Mouse (Mus musculus) thymus, adult 2 months (tissue): Measurements from ENCODE around the gene Fdx1l. TPM values are rescaled to one million over a fixed set of nuclear protein-coding genes. Genes with fewer than 3 reads are reported as not detected.

Experiments
- DNase-seq: peaks from one replicate; pipeline ENCODE4 v3.0.0; 2021
- H3K27ac ChIP-seq: fragments of 200-500 bp; 2 replicates; pipeline ENCODE4 v1.5.1; 2012; ENCODE audit warnings: low read length, control low read depth; ENCODE audit not compliant: control insufficient read depth, insufficient read depth
- H3K27me3 ChIP-seq: fragments of 200-500 bp; 2 replicates; pipeline ENCODE4 v1.6.1; 2012; ENCODE audit warnings: mild to moderate bottlenecking, low read length, moderate library complexity, mixed read lengths; ENCODE audit not compliant: control insufficient read depth, insufficient read depth
- H3K36me3 ChIP-seq: fragments of 200-500 bp; 2 replicates; pipeline ENCODE4 v1.6.1; 2012; ENCODE audit warnings: mild to moderate bottlenecking, low read length, moderate library complexity; ENCODE audit not compliant: control insufficient read depth, insufficient read depth
- H3K4me1 ChIP-seq: fragments of 200-500 bp; replicated peaks from 2 replicates; pipeline ENCODE4 v1.6.1; 2012; ENCODE audit warnings: low read length; ENCODE audit not compliant: control insufficient read depth, insufficient read depth
- H3K4me3 ChIP-seq: fragments of 200-500 bp; 2 replicates; pipeline ENCODE4 v1.5.1; 2012; ENCODE audit warnings: mild to moderate bottlenecking, low read length, control low read depth, moderate library complexity; ENCODE audit not compliant: control insufficient read depth, insufficient read depth
- CTCF ChIP-seq: fragments of 200-500 bp; IDR thresholded peaks from 2 replicates; pipeline ENCODE4 v1.5.1; 2012; ENCODE audit warnings: mild to moderate bottlenecking, control low read depth, low read length, moderate library complexity, borderline replicate concordance; ENCODE audit not compliant: control insufficient read depth, poor library complexity, insufficient read depth; ENCODE audit errors: extremely low read depth
- POLR2A ChIP-seq: fragments of 200-500 bp; IDR thresholded peaks from 2 replicates; pipeline ENCODE4 v1.6.1; 2012; ENCODE audit warnings: mild to moderate bottlenecking, low read length, control low read depth, moderate library complexity; ENCODE audit not compliant: control insufficient read depth, poor library complexity, insufficient read depth; ENCODE audit errors: extremely low read depth
- WGBS: fragments of 180-500 bp; shearing (Covaris S2); methylation state at CpG from one replicate; pipeline ENCODE4 v1.1.7; 2018; 5-methylcytosine and 5-hydroxymethylcytosine counted together
- polyA plus RNA-seq: library from polyadenylated mRNA; depleted of rRNA; stranded (reverse); fragments of >200 nt; gene quantifications from 2 replicates; pipeline ENCODE4 v1.2.3, GENCODE M21; 2012

The Fdx1l gene
- polyA plus RNA-seq, 1 experiment: 67.8 TPM

- H3K27ac ChIP-seq: no peak overlapping the region
- H3K36me3 ChIP-seq: no peaks in the 10 kb centered on the region
- H3K4me3 ChIP-seq: no peak overlapping the region
- TF ChIP-seq CTCF (no peak), POLR2A (no peak)
- H3K27me3 ChIP-seq: no peaks in the 10 kb centered on the region
- H3K4me1 ChIP-seq: no peaks in the 10 kb centered on the region
- 95% methylated on average over 23 of the region's 23 CpGs for WGBS
- no peak for DNase-seq
These were observed 34.3 kb upstream of the Fdx1l start for GRCm38 (mm10) chr9:21107607-21108237.

GRCm38 (mm10) chr9:21105760-21106564, 32.5 kb upstream of the Fdx1l start:
- H3K4me3 ChIP-seq: no peak overlapping the region
- no peaks in the 10 kb centered on the region for H3K27me3 ChIP-seq
- 92% methylated on average over 5 of the region's 5 CpGs for WGBS
- TF ChIP-seq POLR2A: no peak
- no peak for TF ChIP-seq CTCF
- no peak for DNase-seq
- no peaks in the 10 kb centered on the region for H3K4me1 ChIP-seq
- no peaks in the 10 kb centered on the region for H3K36me3 ChIP-seq
- H3K27ac ChIP-seq: no peak overlapping the region

- no peaks in the 10 kb centered on the region for H3K27me3 ChIP-seq
- H3K4me3 ChIP-seq: no peak overlapping the region
- no peaks in the 10 kb centered on the region for H3K36me3 ChIP-seq
- no peak for TF ChIP-seq CTCF
- TF ChIP-seq POLR2A: no peak
- peaks cover 8% of the 10 kb centered on the region; the same call in 1 of the 2 replicates for H3K4me1 ChIP-seq
- 98% methylated on average over 6 of the region's 6 CpGs for WGBS
- H3K27ac ChIP-seq: no peak overlapping the region
- no peak for DNase-seq
These were observed 31.4 kb upstream of the Fdx1l start for GRCm38 (mm10) chr9:21104814-21105213.

GRCm38 (mm10) chr9:21102076-21102475, 28.7 kb upstream of the Fdx1l start:
- no peak for DNase-seq
- WGBS: 95% methylated on average over 2 of the region's 2 CpGs
- no peaks in the 10 kb centered on the region for H3K27me3 ChIP-seq

GRCm38 (mm10) chr9:21100447-21101161, 27.2 kb upstream of the Fdx1l start:
- DNase-seq: no peak
- H3K27ac ChIP-seq: no peak overlapping the region
- TF ChIP-seq POLR2A (no peak), CTCF (no peak)
- H3K27me3 ChIP-seq: no peaks in the 10 kb centered on the region
- WGBS: 20% methylated on average over 15 of the region's 15 CpGs
- no peaks in the 10 kb centered on the region for H3K36me3 ChIP-seq
- peaks cover 8% of the 10 kb centered on the region; the same call in 1 of the 2 replicates for H3K4me1 ChIP-seq
- H3K4me3 ChIP-seq: no peak overlapping the region

More at GRCm38 (mm10) chr9:21102076-21102475, 28.7 kb upstream of the Fdx1l start:
- H3K36me3 ChIP-seq: no peaks in the 10 kb centered on the region
- no peak for TF ChIP-seq CTCF
- no peak for TF ChIP-seq POLR2A
- no peak overlapping the region for H3K27ac ChIP-seq
- H3K4me3 ChIP-seq: no peak overlapping the region
- peaks cover 8% of the 10 kb centered on the region; the same call in 1 of the 2 replicates for H3K4me1 ChIP-seq

- no peaks in the 10 kb centered on the region for H3K27me3 ChIP-seq
- TF ChIP-seq CTCF (no peak), POLR2A (no peak)
- H3K4me1 ChIP-seq: peaks cover 8% of the 10 kb centered on the region; the same call in 1 of the 2 replicates
- DNase-seq: no peak
- no peaks in the 10 kb centered on the region for H3K36me3 ChIP-seq
- no peak overlapping the region for H3K4me3 ChIP-seq
- 81% methylated on average over 8 of the region's 8 CpGs for WGBS
- no peak overlapping the region for H3K27ac ChIP-seq
These were observed 24.4 kb upstream of the Fdx1l start for GRCm38 (mm10) chr9:21097793-21098192.

GRCm38 (mm10) chr9:21095958-21096357, 22.5 kb upstream of the Fdx1l start:
- H3K27me3 ChIP-seq: no peaks in the 10 kb centered on the region
- WGBS: 98% methylated on average over 4 of the region's 4 CpGs
- no peaks in the 10 kb centered on the region for H3K36me3 ChIP-seq
- TF ChIP-seq CTCF: no peak
- peaks cover 12% of the 10 kb centered on the region for H3K4me1 ChIP-seq
- no peak overlapping the region for H3K4me3 ChIP-seq
- DNase-seq: no peak
- no peak overlapping the region for H3K27ac ChIP-seq
